Comparison of ENCODE assay signal across 17 mouse cellular contexts in genomic region chr1:175185211-175185610, GRCm38 (mm10).
DNase-seq lines count a peak whose midpoint lies in the region; ATAC-seq lines count a peak whose summit lies in the region.
"Had no signal": no experiment of that assay in that cellular context is flagged by ENCODE, and none has a peak within 500 bp of the region (broad histone marks: within the 10 kb centered on the region; RNA-seq: fewer than 3 reads in every experiment).

No protein-coding gene starts in this region.

- no peaks in the 10 kb centered on the region for H3K36me3 ChIP-seq in hindbrain, embryonic 12.5 days
- H3K36me3 ChIP-seq: embryonic facial prominence, embryonic 13.5 days; forebrain, embryonic 12.5 days; heart, embryonic 13.5 days had no signal

- WGBS in hindbrain, embryonic 12.5 days: 84% methylated on average over 2 of the region's 2 CpGs

- no peak for ATAC-seq in hindbrain, embryonic 12.5 days (ENCODE audit: low FRiP score)
- ATAC-seq: forebrain, postnatal 0 days; hindbrain, postnatal 0 days had no signal

- no peaks in the 10 kb centered on the region for H3K27me3 ChIP-seq in hindbrain, embryonic 12.5 days
- H3K27me3 ChIP-seq: embryonic facial prominence, embryonic 13.5 days; forebrain, embryonic 12.5 days; heart, embryonic 13.5 days had no signal

- no peak overlapping the region for H3K4me3 ChIP-seq in hindbrain, embryonic 12.5 days
- H3K4me3 ChIP-seq: embryonic facial prominence, embryonic 13.5 days; forebrain, embryonic 12.5 days; heart, embryonic 13.5 days had no signal

- no peaks in the 10 kb centered on the region for H3K9me3 ChIP-seq in hindbrain, embryonic 12.5 days (replicated peaks)
- H3K9me3 ChIP-seq: embryonic facial prominence, embryonic 13.5 days; forebrain, embryonic 12.5 days; heart, embryonic 13.5 days had no signal

- H3K9ac ChIP-seq in hindbrain, embryonic 12.5 days: no peak overlapping the region
- H3K9ac ChIP-seq: embryonic facial prominence, embryonic 13.5 days; forebrain, embryonic 12.5 days; forebrain, postnatal 0 days; heart, embryonic 13.5 days had no signal

- H3K27ac ChIP-seq in hindbrain, embryonic 12.5 days: no peak overlapping the region
- H3K27ac ChIP-seq: embryonic facial prominence, embryonic 13.5 days; forebrain, embryonic 12.5 days; heart, embryonic 13.5 days; hindbrain, postnatal 0 days had no signal

- intact Hi-C loops in left cerebral cortex, postnatal 10 days (cut with DNase I): no loop called here

- no peak overlapping the region for H3K4me2 ChIP-seq in hindbrain, embryonic 12.5 days (replicated peaks)
- H3K4me2 ChIP-seq: embryonic facial prominence, embryonic 13.5 days; forebrain, embryonic 12.5 days; heart, embryonic 13.5 days had no signal

- no peaks in the 10 kb centered on the region for H3K4me1 ChIP-seq in hindbrain, embryonic 12.5 days
- H3K4me1 ChIP-seq: embryonic facial prominence, embryonic 13.5 days; forebrain, embryonic 12.5 days; heart, embryonic 13.5 days had no signal

- peak; percentile 24 to 42 for DNase-seq in frontal cortex, adult 2 months (ENCODE audit: extremely low spot score in 1 of 2, low spot score in 1 of 2)
- DNase-seq in frontal cortex, postnatal 25 days (ENCODE audit: low spot score in 2 of 2): no peak
- peak; percentile 24 for DNase-seq in left cerebral cortex, adult 11 months (ENCODE audit: low spot score)
- DNase-seq in left cerebral cortex, postnatal 10 days (ENCODE audit: extremely low spot score in 1 of 2, low spot score in 2 of 2): no peak
- peak; percentile 25 to 45 for DNase-seq in right cerebral cortex, adult 2 months (ENCODE audit: low spot score in 2 of 2)
- DNase-seq in right cerebral cortex, postnatal 10 days (ENCODE audit: low spot score in 2 of 2): no peak
- peak; percentile 68 for DNase-seq in telencephalon, adult 2 months (ENCODE audit: low read depth, low spot score)
- DNase-seq: adrenal gland, postnatal 14 days; forebrain, postnatal 0 days; gastrocnemius, postnatal 36 days; heart, adult 11 months; heart, postnatal 36 days had no signal

Comparison
In these comparisons a context has a peak if more than half of its experiments do, and no peak if none do; other contexts are left out.
1. DNase-seq: peak in frontal cortex, adult 2 months (2 of 2), left cerebral cortex, adult 11 months (single experiment), right cerebral cortex, adult 2 months (2 of 2) and telencephalon, adult 2 months (single experiment); none in frontal cortex, postnatal 25 days (0 of 2), left cerebral cortex, postnatal 10 days (0 of 2) and right cerebral cortex, postnatal 10 days (0 of 2).